Mouse (Mus musculus) cerebellum, postnatal 14 days (tissue): ENCODE results near the gene Zfp36l2.
A peak's percentile ranks its signal among the peaks of the same experiment; 100 is the strongest.

Experiments
- DNase-seq, 2 experiments: peaks; one replicate each; pipeline ENCODE4 v3.0.0; 2021; ENCODE audit warnings: mixed read lengths in 2 of 2

Gene Zfp36l2

DNA sequence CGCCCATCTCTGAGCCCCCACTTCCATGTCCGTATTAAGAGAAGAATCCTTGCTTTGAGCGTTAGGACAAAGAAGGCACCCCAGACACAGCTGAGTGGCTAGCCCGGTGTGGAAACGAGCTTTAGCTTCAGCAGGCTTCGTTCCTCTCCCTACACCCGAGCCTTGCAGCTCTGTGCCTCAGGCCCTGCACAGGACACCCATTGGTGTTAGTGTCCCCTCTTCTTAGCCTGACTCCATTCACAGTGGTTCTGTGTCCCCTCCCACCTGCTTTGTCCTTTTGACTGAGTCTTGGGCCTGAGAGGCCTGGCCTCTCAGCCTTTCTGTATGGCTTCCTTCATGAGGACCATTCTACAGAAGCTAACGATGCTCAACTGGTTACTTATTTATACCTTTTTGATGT lies 37.5 kb downstream of the Zfp36l2 start:
- DNase-seq, result no peak

DNA sequence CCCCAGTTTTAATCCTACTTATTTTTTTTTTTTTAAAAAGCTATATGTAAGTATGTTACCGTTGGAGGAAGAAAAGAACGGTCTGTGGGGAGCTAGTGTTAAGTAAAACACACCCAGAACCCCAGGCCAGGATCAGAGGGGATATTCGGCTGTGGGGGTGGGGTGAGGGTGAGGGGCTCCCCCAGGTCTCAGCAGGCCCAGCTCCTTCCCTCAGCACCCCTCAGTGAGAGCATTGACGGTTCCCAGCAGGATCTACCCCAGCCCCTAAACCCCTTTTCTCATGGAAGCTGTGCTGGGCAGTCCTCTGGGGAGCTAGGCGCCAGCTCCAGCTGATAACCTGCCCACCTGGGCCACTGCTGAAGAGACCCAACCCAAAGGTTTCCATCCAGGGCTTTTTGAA lies 38.2 kb downstream of the Zfp36l2 start:
- no peak for DNase-seq

DNA sequence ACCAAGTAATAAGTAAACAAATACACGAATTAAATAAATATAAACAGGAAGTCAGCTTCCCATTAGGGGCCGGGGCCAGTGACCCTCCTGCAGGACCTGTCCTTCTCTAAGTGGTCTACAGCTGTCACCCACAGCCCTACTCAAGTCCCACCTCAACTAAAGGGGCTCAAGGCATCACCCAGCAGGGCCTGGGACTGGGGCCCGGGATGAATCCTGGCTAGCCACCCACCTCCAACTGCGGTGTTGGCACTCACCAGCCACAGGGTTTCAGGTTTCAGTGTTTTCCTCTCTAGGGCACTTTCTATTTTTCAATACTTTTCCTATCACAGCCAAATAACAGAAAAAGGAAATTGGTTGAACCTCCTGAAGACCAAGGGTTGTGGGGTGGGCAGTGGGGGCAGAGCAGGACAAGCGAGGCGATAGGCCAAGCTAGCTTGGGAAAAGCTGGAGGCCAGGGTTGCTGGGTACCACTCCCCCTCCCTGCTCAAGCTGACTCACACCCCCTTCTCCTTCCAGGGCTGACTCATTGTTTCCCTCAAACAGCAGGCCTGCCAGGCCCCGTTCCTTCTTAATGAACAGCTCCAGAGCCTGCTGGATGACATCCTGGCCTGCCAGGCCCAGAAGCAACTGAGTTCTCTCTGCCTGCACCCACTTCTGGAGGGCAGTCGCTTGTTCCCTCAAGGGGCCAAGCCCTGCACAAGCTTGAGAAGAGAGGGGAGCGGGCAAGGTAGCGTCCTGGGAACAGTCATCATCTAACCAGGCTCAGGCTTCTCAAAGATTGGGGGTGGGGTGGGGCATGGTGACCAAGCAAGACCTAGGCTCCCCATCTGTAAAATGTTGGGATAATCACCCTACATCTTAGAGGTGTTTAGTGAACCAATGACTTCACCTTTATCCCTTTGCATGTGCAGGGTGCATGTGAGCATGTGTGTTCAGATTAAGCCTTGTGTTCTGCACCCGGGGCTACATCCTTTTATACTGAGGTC lies 39.0 kb downstream of the Zfp36l2 start:
- DNase-seq, result peak; percentile 49 to 58

GRCm38 (mm10) chr17:84147183-84148108 lies 40.3 kb downstream of the Zfp36l2 start:
- DNase-seq, result no peak

DNA sequence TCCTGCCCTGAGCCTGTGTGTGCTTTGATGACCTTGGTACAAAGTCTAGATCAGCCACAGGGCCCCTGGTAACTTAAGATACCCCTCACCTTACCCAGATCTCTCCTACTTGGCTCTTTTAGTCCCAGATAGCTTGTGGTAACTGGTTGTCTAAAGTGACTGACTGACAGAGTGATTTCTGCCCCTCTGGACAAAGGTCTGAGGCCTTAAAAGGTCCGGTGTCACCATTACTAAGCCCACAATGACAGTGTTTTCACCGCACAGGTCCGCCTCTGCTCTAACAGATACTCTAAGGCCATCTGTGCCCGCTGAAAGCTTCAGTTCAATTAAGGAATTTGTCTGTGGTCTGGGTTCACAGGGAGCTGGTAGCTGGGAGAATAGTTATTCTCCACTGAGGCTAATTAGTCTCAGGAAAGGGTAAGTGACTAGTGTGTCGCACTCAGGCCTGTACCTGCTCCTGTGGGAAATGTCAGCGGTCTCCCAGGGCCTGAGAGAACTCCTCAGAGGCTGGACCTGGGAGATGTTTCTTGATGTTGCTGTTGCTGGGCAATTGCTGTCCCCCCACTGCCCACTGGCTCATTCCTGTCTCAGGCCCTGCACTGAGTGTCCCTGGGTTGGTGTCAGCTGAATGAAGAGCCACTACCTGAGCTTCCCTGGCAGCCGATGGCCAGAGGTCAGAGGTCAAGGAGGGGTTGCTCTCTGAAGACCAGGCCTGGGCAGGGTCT lies 41.1 kb downstream of the Zfp36l2 start:
- DNase-seq, result no peak

- no peak for DNase-seq
Observed at GRCm38 (mm10) chr17:84145826-84146287, 41.9 kb downstream of the Zfp36l2 start.

DNA sequence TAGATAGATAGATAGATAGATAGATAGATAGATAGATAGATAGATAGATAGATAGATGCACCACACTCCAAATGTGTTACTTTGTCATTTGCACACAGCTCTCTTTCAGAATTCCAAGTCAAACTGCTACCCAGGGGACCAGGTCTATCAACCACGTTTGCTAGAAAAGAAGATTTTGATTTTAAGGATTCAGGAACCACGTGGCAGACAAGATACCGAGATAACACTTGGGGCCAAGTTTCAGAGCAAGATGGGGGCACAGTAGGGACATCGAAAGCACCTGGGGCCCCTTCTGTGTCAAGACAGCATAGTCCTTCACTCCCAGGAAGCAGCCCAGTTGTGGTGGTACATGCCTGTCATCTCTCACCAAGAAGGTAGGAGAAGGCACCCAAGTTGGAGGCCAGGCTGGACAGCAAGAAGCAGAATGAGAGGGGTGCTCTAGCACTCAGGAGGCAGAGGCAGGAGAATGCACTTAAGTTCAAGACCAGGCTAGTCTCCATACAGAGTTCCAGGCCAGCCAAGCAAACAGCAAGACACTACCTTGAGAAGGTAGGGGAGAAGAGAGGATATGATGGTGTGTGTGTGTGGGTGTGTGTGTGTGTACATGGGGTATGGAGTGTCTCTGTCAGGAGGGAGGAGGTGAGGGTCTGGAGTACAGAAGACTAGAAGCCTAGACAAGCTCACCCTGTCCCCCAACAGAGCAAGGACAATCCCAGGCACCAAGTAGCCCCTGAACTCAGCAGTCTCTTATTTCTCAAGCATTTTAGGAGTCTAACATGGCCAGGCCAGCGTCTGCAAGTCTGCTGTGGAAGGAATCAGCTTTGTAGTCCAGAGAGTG lies 42.8 kb downstream of the Zfp36l2 start:
- DNase-seq, result no peak

DNA sequence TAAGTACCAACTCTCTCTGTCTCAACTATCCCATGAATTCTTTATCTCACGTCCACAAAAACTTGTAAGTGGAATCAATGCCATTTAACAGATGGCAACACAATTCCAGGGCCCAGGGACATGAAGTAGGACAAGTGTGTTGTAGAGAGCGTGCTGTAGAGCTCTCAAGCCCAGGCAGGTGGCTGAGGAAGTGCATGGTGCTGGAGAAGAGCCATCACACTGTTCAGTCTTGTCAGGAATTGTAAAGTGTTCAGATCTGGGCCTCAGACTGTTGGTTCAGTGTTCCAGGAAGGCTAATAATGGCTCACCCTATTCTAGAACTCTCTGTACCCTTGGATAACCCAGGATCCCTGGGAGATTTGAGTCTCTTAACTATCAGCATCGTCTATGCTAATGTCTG lies 43.6 kb downstream of the Zfp36l2 start:
- DNase-seq, result no peak

- DNase-seq, result no peak
Observed at GRCm38 (mm10) chr17:84143219-84143844, 44.4 kb downstream of the Zfp36l2 start.

DNA sequence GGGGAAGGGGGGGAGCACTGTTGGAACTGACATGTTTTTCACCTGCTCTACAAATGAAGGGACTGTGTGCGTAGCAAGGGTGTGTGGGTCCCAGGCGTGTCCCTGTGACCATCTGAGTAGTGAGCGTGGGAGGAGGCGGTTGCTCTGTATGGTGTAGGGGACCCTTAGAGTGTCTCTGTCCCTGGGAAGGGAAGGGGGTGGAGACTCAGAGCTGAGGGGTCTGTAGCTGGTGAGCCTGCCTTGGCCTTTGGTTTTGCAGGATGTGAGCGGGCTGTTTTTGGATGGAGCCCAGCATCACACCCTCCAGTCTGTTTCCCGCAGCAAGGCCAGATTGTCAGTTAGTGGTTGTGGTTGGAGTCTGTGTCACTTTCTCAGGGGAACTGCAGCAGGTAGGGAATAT lies 46.1 kb downstream of the Zfp36l2 start:
- DNase-seq, result no peak

- no peak for DNase-seq
Observed at GRCm38 (mm10) chr17:84140822-84141507, 46.8 kb downstream of the Zfp36l2 start.

GRCm38 (mm10) chr17:84137393-84138171 lies 50.2 kb downstream of the Zfp36l2 start:
- no peak for DNase-seq

- DNase-seq, result no peak
Observed at GRCm38 (mm10) chr17:84136669-84137392, 50.9 kb downstream of the Zfp36l2 start.

GRCm38 (mm10) chr17:84136217-84136616 lies 51.5 kb downstream of the Zfp36l2 start:
- DNase-seq, result no peak

GRCm38 (mm10) chr17:84135243-84135642 lies 52.5 kb downstream of the Zfp36l2 start:
- DNase-seq, result no peak
